Mouse (Mus musculus): Measurements from ENCODE around the gene Scgb1b2. TPM values are rescaled to one million over a fixed set of nuclear protein-coding genes. Genes with fewer than 3 reads are reported as not detected.

Scgb1b2 gene
- not detected in 2 replicates for polyA plus RNA-seq (2012; rRNA removed)

GRCm38 (mm10) chr7:31291721-31292120, at the start of gene Scgb1b2:
Gene Scgb1b2 (minus strand): TSS chr7:31291821.

DNA sequence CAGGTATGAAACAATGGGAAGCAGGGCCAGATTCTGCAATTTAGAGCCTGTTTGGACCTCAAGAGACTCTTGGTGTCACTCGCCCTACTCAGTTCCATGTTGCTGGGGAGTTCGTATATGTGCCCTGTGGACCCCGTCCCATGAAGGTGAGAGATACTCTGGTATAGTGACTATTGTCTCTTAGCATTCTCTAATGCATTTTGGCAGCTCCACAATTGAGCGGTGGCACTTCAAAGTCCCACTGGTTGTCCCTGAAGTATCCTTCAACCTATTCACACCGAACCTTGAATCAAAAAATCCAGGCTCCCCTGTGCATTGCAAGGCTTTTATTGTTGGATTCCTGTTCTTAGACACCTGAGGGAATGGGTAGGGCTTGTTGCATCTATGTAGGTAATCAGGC, 1.4 kb downstream of the Scgb1b2 start, which contains the start of gene Scgb2b2:
TSS of gene Scgb2b2 (plus strand) at position 301 of the 400 bp plus-strand sequence.

Other genes starting within 250 kb of the Scgb1b2 start
- 40.4 and 41.9 TPM in 2 replicates for gene Fxyd5, start 249.3 kb downstream of the Scgb1b2 start, polyA plus RNA-seq (2012; rRNA removed)
- gene Fxyd7, start 240.4 kb downstream of the Scgb1b2 start, polyA plus RNA-seq (2012; rRNA removed) = 6.2 and 7.2 TPM in 2 replicates
- 192 and 199 TPM in 2 replicates for gene Fxyd1, start 234.6 kb downstream of the Scgb1b2 start, polyA plus RNA-seq (2012; rRNA removed)
- gene Lgi4, start 232.5 kb downstream of the Scgb1b2 start, polyA plus RNA-seq (2012; rRNA removed) = 10.7 and 11.0 TPM in 2 replicates
- gene Fxyd3, start 215.1 kb downstream of the Scgb1b2 start, polyA plus RNA-seq (2012; rRNA removed) = 95.3 and 98.5 TPM in 2 replicates
- gene Hpn, start 176.5 kb downstream of the Scgb1b2 start, polyA plus RNA-seq (2012; rRNA removed) = 27.3 and 27.8 TPM in 2 replicates
- 36.5 and 37.2 TPM in 2 replicates for gene Scn1b, start 164.8 kb downstream of the Scgb1b2 start, polyA plus RNA-seq (2012; rRNA removed)
- gene Gramd1a, start 135.9 kb downstream of the Scgb1b2 start, polyA plus RNA-seq (2012; rRNA removed) = 74.4 and 76.3 TPM in 2 replicates
- not detected in 2 replicates for gene Scgb2b2, start 1.3 kb downstream of the Scgb1b2 start, polyA plus RNA-seq (2012; rRNA removed)
- not detected in 2 replicates for gene Scgb2b3, start 70.3 kb upstream of the Scgb1b2 start, polyA plus RNA-seq (2012; rRNA removed)
- 0.42 TPM in 1 of 2 replicates, not detected in the other for gene Scgb1b3, start 83.8 kb upstream of the Scgb1b2 start, polyA plus RNA-seq (2012; rRNA removed)

All from colon, adult 2 months (tissue).